Mouse (Mus musculus) liver, embryonic 16.5 days (tissue): Measurements from ENCODE around the gene Pum2. TPM values are rescaled to one million over a fixed set of nuclear protein-coding genes. Genes with fewer than 3 reads are reported as not detected.

Experiments
- polyA plus RNA-seq: library from polyadenylated mRNA; unstranded; fragments of >200 nt; fragmentation: Nextera tagmentation; extraction: Ambion mirVana; gene quantifications from 2 replicates; pipeline ENCODE4 v1.2.1, GENCODE M21; 2015

The Pum2 gene
- polyA plus RNA-seq, 1 experiment from 2014 or later, result 14.0 TPM

Other genes with a start within 250 kb of the Pum2 start
- gene Rhob, start 174.1 kb upstream of the Pum2 start, polyA plus RNA-seq, result 6.1 and 7.1 TPM in 2 replicates
- 0.08 and 0.19 TPM in 2 replicates for gene Slc7a15, start 75.1 kb upstream of the Pum2 start, polyA plus RNA-seq
- 24.8 and 25.6 TPM in 2 replicates for gene Sdc1, start 97.2 kb downstream of the Pum2 start, polyA plus RNA-seq
- gene Laptm4a, start 247.5 kb downstream of the Pum2 start, polyA plus RNA-seq, result 71.2 and 72.0 TPM in 2 replicates